Comparison of ENCODE assay signal across 14 mouse cellular contexts in the genomic region with DNA sequence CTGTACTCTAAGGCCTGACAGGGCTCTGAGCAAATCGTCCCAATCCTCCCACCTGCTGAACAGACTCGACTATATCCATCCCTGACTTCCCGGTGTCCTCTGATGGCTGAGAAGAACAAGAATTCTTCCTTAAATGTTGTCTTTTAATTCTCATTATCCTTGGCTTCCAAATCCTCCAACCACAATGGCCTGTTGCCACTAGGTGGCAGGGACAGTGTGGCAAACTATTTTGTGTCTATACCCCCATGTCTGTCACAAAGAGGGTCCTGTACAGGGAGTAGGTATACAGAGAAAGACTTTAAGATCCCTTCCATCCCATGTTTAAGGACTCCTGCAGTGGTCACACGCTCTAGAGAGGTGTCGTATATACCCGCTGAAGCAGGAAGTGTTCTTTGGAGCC. TPM values are rescaled to one million over a fixed set of nuclear protein-coding genes. Genes with fewer than 3 reads are reported as not detected.
DNase-seq lines count a peak whose midpoint lies in the region; ATAC-seq and TF ChIP-seq lines count a peak whose summit lies in the region.
"Had no signal": no experiment of that assay in that cellular context is flagged by ENCODE, and none has a peak within 500 bp of the region (broad histone marks: within the 10 kb centered on the region; RNA-seq: fewer than 3 reads in every experiment).

No protein-coding gene starts in this region.

- no peaks in the 10 kb centered on the region for H3K27me3 ChIP-seq in heart, adult 2 months (ENCODE audit: control insufficient read depth, insufficient read depth, low read length)
- H3K27me3 ChIP-seq in hindbrain, postnatal 0 days (ENCODE audit: insufficient read depth, low read length), result peaks cover 10% of the 10 kb centered on the region; the same call in 1 of the 2 replicates
- peaks cover 18% of the 10 kb centered on the region for H3K27me3 ChIP-seq in hindbrain, embryonic 16.5 days (replicated peaks; ENCODE audit: control insufficient read depth, insufficient read depth, low read length)
- no peaks in the 10 kb centered on the region for H3K27me3 ChIP-seq in lung, postnatal 0 days (replicated peaks; ENCODE audit: insufficient read depth, low read length)

- TF ChIP-seq EP300 in heart, adult 2 months (IDR thresholded peaks at IDR 0.05; ENCODE audit: insufficient read depth, low read depth, low read length), result no peak
- no peak for TF ChIP-seq EP300 in lung, postnatal 0 days (IDR thresholded peaks at IDR 0.05)

- ATAC-seq in hindbrain, postnatal 0 days, result no peak
- no peak for ATAC-seq in hindbrain, embryonic 16.5 days
- no peak for ATAC-seq in lung, postnatal 0 days

- WGBS in heart, adult 2 months, result 70% methylated on average over 6 of the region's 6 CpGs
- WGBS in hindbrain, postnatal 0 days, result 57% methylated on average over 6 of the region's 6 CpGs
- WGBS in hindbrain, embryonic 16.5 days, result 55% methylated on average over 6 of the region's 6 CpGs
- WGBS in lung, postnatal 0 days, result 50% methylated on average over 6 of the region's 6 CpGs

- H3K9me3 ChIP-seq in hindbrain, postnatal 0 days (ENCODE audit: low read length), result no peaks in the 10 kb centered on the region
- no peaks in the 10 kb centered on the region for H3K9me3 ChIP-seq in hindbrain, embryonic 16.5 days (ENCODE audit: control insufficient read depth, low read length)
- H3K9me3 ChIP-seq in lung, postnatal 0 days (ENCODE audit: low read length), result no peaks in the 10 kb centered on the region

- H3K9ac ChIP-seq in heart, adult 2 months (ENCODE audit: low read depth, low read length), result no peak overlapping the region
- no peak overlapping the region for H3K9ac ChIP-seq in hindbrain, postnatal 0 days (replicated peaks; ENCODE audit: low read length)
- H3K9ac ChIP-seq in hindbrain, embryonic 16.5 days (ENCODE audit: low read depth, low read length), result no peak overlapping the region
- no peak overlapping the region for H3K9ac ChIP-seq in lung, postnatal 0 days (replicated peaks; ENCODE audit: low read depth)

- TF ChIP-seq POLR2A in heart, adult 2 months (IDR thresholded peaks at IDR 0.05; ENCODE audit: insufficient read depth, low read depth, low read length), result no peak

- peaks cover 22% of the 10 kb centered on the region for H3K4me1 ChIP-seq in heart, adult 2 months (ENCODE audit: control insufficient read depth, insufficient read depth, low read length)
- H3K4me1 ChIP-seq in hindbrain, postnatal 0 days (ENCODE audit: insufficient read depth, low read length), result peaks cover 34% of the 10 kb centered on the region
- peaks cover 49% of the 10 kb centered on the region for H3K4me1 ChIP-seq in hindbrain, embryonic 16.5 days (ENCODE audit: control insufficient read depth, insufficient read depth, low read depth, low read length)
- H3K4me1 ChIP-seq in lung, postnatal 0 days (ENCODE audit: insufficient read depth, low read depth, low read length), result peaks cover 31% of the 10 kb centered on the region

- no peak for DNase-seq in heart, adult 2 months
- no peak for DNase-seq in heart, postnatal 25 days (ENCODE audit: low spot score)
- no peak for DNase-seq in hindbrain, postnatal 0 days (ENCODE audit: low spot score)
- DNase-seq in lung, postnatal 0 days (ENCODE audit: low spot score), result no peak
- no peak for DNase-seq in lung, postnatal 4 days
- peak; percentile 32 for DNase-seq in retina, postnatal 1 day
- DNase-seq in adrenal gland, adult 18-20 months (ENCODE audit: low spot score in 2 of 2), result no peak
- DNase-seq: adrenal gland, postnatal 36 days; cerebellum, postnatal 36 days; kidney, adult 11 months had no signal

- intact Hi-C loops in heart, adult 2 months (cut with DNase I), result no loop called here
- intact Hi-C loops in heart, postnatal 25 days (cut with DNase I), result loop anchor here (2.0 kb wide), 1 partner anchor 22 kb away; no protein-coding TSS in a partner anchor

- H3K79me2 ChIP-seq in heart, adult 2 months (replicated peaks; ENCODE audit: control insufficient read depth, insufficient read depth, low read length), result no peaks in the 10 kb centered on the region; the same call in 1 of the 2 replicates

- no peak overlapping the region for H3K27ac ChIP-seq in heart, adult 2 months
- no peak overlapping the region for H3K27ac ChIP-seq in hindbrain, postnatal 0 days
- H3K27ac ChIP-seq in hindbrain, embryonic 16.5 days (ENCODE audit: low read depth, low read length), result no peak overlapping the region
- no peak overlapping the region for H3K27ac ChIP-seq in lung, postnatal 0 days (ENCODE audit: low read length)

- peak; percentile 55 for TF ChIP-seq CTCF in heart, adult 2 months (IDR thresholded peaks at IDR 0.05)
- TF ChIP-seq CTCF in hindbrain, postnatal 0 days (IDR thresholded peaks at IDR 0.05; ENCODE audit: low read depth), result peak; percentile 60
- TF ChIP-seq CTCF in lung, postnatal 0 days (IDR thresholded peaks at IDR 0.05), result peak; percentile 54

- peaks cover 7% of the 10 kb centered on the region for H3K36me3 ChIP-seq in heart, adult 2 months (ENCODE audit: control insufficient read depth, insufficient read depth, low read length)
- H3K36me3 ChIP-seq in hindbrain, postnatal 0 days (ENCODE audit: insufficient read depth, low read length), result no peaks in the 10 kb centered on the region
- H3K36me3 ChIP-seq in hindbrain, embryonic 16.5 days (ENCODE audit: control insufficient read depth, insufficient read depth, low read length), result no peaks in the 10 kb centered on the region
- H3K36me3 ChIP-seq in lung, postnatal 0 days (ENCODE audit: insufficient read depth, low read length), result no peaks in the 10 kb centered on the region

- no peak overlapping the region for H3K4me3 ChIP-seq in heart, adult 2 months
- H3K4me3 ChIP-seq in hindbrain, postnatal 0 days (ENCODE audit: low read length), result no peak overlapping the region
- H3K4me3 ChIP-seq in hindbrain, embryonic 16.5 days (ENCODE audit: low read length), result no peak overlapping the region
- H3K4me3 ChIP-seq in lung, postnatal 0 days (ENCODE audit: low read depth, low read length), result no peak overlapping the region

- H3K4me2 ChIP-seq in hindbrain, postnatal 0 days (ENCODE audit: low read depth, low read length), result no peak overlapping the region
- H3K4me2 ChIP-seq in hindbrain, embryonic 16.5 days (ENCODE audit: low read length), result no peak overlapping the region
- H3K4me2 ChIP-seq in lung, postnatal 0 days (replicated peaks; ENCODE audit: low read depth, low read length), result no peak overlapping the region
- H3K4me2 ChIP-seq: midbrain, embryonic 11.5 days had no signal

RNA-seq across cellular contexts. Expression of a gene that starts 14.1 kb away (rescaled TPM):
- total RNA-seq in heart, adult 2 months (2021), result 10 to 100 TPM; 11.0 to 13.5 TPM
- polyA plus RNA-seq in heart, adult 2 months (2012; rRNA removed), result 9.3 and 12.7 TPM in 2 replicates
- total RNA-seq in heart, postnatal 25 days (2021), result 10 to 100 TPM in 1 of 2 experiments, 1 to 10 TPM in 1; 6.1 to 12.4 TPM
- total RNA-seq in hindbrain, postnatal 0 days (2014; rRNA removed), result 6.5 and 8.1 TPM in 2 replicates
- 3.8 and 5.2 TPM in 2 replicates for polyA plus RNA-seq in hindbrain, postnatal 0 days (2015; fragmentation: Nextera tagmentation; extraction: Ambion mirVana)
- polyA plus RNA-seq in hindbrain, embryonic 16.5 days (2015; fragmentation: Nextera tagmentation; extraction: Ambion mirVana), result 3.9 and 4.7 TPM in 2 replicates
- polyA plus RNA-seq in lung, postnatal 0 days (2015; fragmentation: Nextera tagmentation; extraction: Ambion mirVana), result 17.3 and 20.6 TPM in 2 replicates
- total RNA-seq in adrenal gland, adult 18-20 months (2021), result 1 to 10 TPM; 2.9 to 3.7 TPM
- total RNA-seq: hematopoietic stem cell, adult 5-6 weeks; MEL had no signal
